Mouse (Mus musculus): ENCODE measurements around the gene Dnaic2. TPM values are rescaled to one million over a fixed set of nuclear protein-coding genes. Genes with fewer than 3 reads are reported as not detected.

Gene Dnaic2
- polyA plus RNA-seq, 1 experiment from 2014 or later = 0.62 TPM

DNA sequence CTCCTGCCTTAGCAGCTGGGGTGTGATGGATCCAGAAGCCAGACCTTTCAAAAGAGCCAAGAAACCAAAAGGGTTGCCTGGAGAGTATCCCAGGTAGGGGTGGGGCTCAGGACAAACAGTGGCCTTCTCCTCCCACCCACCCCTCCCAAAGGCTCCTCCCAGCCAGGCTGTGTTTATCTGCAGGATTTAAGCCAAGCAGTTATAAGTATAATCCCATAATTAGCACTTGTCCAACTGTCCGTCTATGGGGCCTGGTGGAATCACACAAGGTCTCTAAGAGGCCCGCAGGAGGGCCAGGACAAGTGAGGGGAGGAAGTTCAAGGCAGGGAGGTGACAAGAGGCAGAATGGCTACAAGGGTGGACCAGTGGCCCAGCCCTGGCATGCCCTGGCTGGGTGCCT lies 44.7 kb downstream of the Dnaic2 start:
- WGBS = 50% methylated on average over 2 of the region's 2 CpGs
- no peak overlapping the region for H3K4me2 ChIP-seq
- ATAC-seq (ENCODE audit: insufficient read depth, low FRiP score, low read depth) = no peak

DNA sequence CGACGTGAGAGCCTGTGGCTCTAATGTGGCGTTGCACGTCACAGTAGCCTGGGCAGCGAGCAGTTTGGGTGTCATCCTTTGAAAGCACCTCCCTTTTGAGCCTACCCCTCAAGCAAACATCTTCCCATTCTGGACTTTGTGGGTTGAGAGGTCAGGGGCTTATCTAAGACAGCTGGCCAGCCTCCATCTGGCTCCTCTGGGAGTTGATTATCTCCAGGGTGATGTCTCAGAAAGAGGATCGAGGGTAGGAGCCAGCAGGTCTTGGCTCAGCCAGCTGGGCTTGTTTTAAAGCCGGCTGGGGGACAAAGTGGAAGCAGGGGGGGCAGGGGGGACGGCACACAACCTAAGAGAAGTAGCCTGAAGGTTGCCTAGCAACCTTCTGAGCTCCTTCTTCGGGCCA lies 52.9 kb downstream of the Dnaic2 start:
- H3K4me3 ChIP-seq (replicated peaks) = no peak overlapping the region
- ATAC-seq (ENCODE audit: insufficient read depth, low FRiP score, low read depth) = no peak
- no peak overlapping the region for H3K4me2 ChIP-seq
- H3K27me3 ChIP-seq (replicated peaks) = peaks cover 8% of the 10 kb centered on the region
- H3K9me3 ChIP-seq = no peaks in the 10 kb centered on the region
- WGBS = 39% methylated on average over 9 of the region's 9 CpGs
- H3K9ac ChIP-seq = no peak overlapping the region
- no peak overlapping the region for H3K27ac ChIP-seq
- H3K36me3 ChIP-seq = no peaks in the 10 kb centered on the region
- no peaks in the 10 kb centered on the region for H3K4me1 ChIP-seq

More for the DNA sequence above, 44.7 kb downstream of the Dnaic2 start:
- Histone ChIP-seq H3K27ac (no peak overlapping the region), H3K9me3 (no peaks in the 10 kb centered on the region), H3K27me3 (replicated peaks) (peaks cover 3% of the 10 kb centered on the region; the same call in 1 of the 2 replicates), H3K9ac (no peak overlapping the region), H3K4me1 (no peaks in the 10 kb centered on the region), H3K36me3 (no peaks in the 10 kb centered on the region), H3K4me3 (replicated peaks) (no peak overlapping the region)

DNA sequence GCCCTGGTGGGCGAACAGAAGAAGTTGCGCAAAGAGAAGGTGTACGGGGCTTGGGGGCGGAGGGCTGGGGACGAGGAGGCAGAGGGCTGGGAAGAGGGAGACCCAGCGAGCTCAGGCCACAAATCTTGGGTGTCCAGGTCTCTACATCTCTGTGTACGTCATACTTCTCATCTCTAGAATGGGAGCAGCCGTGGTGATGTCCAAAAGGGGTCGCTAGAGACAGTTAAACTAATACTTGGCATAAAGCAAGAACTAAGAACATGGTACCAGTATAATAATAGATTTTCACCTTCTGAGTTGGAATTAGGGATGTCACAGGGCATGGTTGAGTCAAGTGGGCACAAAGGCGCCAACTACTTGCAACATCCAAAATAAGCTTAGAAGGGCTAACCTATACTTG lies 58.7 kb downstream of the Dnaic2 start:
- H3K4me2 ChIP-seq = peak overlapping the region; percentile 52
- WGBS = 44% methylated on average over 10 of the region's 10 CpGs
- no peak overlapping the region for H3K9ac ChIP-seq
- no peaks in the 10 kb centered on the region for H3K36me3 ChIP-seq
- no peaks in the 10 kb centered on the region for H3K9me3 ChIP-seq
- no peak overlapping the region for H3K4me3 ChIP-seq (replicated peaks)
- H3K4me1 ChIP-seq = peaks cover 11% of the 10 kb centered on the region
- H3K27ac ChIP-seq = no peak overlapping the region
- H3K27me3 ChIP-seq (replicated peaks) = peaks cover 51% of the 10 kb centered on the region
- ATAC-seq (ENCODE audit: insufficient read depth, low FRiP score, low read depth) = no peak

DNA sequence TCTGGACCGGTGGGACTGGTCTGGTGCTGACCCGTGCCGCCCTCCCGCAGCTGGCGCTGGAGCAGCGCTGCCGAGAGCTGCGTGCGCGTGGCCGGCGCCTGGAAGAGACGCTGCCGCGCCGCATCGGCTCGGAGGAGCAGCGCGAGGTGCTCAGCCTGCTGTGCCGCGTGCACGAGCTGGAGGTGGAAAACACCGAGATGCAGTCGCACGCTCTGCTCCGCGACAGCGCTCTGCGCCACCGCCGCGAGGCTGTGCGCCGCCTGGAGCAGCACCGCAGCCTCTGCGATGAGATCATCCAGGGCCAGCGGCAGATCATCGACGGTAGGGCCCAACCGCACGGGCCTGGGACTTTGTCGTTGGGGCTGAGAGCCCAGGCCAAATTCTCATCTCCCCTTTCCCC lies 59.1 kb downstream of the Dnaic2 start:
- Histone ChIP-seq H3K27ac (no peak overlapping the region), H3K4me1 (peaks cover 13% of the 10 kb centered on the region), H3K4me2 (peak overlapping the region; percentile 52), H3K9me3 (no peaks in the 10 kb centered on the region), H3K9ac (no peak overlapping the region), H3K4me3 (replicated peaks) (peak overlapping the region; percentile 26), H3K36me3 (no peaks in the 10 kb centered on the region), H3K27me3 (replicated peaks) (peaks cover 56% of the 10 kb centered on the region)
- no peak for ATAC-seq (ENCODE audit: insufficient read depth, low FRiP score, low read depth)
- WGBS = 3% methylated on average over 43 of the region's 43 CpGs

DNA sequence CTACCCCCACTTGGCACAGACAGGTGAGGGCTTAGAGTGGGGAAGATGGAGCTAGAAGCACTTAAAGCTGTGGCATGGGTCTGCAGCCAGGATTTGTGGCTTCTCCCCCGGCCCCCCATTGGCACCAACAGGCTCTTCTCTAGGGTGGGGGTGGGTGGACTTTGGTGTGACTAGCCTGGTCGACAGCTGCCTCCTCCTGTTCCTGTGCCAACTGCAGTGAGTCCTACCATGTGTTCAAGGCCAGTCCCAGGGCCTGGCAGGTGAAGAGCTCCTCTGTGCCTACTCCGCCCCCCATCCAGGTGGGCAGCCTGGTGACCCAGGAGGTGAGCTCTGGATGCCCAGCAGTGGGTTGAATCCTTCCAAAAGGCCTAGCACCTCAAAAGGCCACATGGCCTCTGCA lies 60.4 kb downstream of the Dnaic2 start:
- Histone ChIP-seq H3K27ac (no peak overlapping the region), H3K4me3 (replicated peaks) (no peak overlapping the region), H3K27me3 (replicated peaks) (peaks cover 69% of the 10 kb centered on the region), H3K4me2 (no peak overlapping the region), H3K9ac (no peak overlapping the region), H3K9me3 (no peaks in the 10 kb centered on the region), H3K36me3 (no peaks in the 10 kb centered on the region), H3K4me1 (peaks cover 24% of the 10 kb centered on the region)
- 82% methylated on average over 3 of the region's 3 CpGs for WGBS
- no peak for ATAC-seq (ENCODE audit: insufficient read depth, low FRiP score, low read depth)

DNA sequence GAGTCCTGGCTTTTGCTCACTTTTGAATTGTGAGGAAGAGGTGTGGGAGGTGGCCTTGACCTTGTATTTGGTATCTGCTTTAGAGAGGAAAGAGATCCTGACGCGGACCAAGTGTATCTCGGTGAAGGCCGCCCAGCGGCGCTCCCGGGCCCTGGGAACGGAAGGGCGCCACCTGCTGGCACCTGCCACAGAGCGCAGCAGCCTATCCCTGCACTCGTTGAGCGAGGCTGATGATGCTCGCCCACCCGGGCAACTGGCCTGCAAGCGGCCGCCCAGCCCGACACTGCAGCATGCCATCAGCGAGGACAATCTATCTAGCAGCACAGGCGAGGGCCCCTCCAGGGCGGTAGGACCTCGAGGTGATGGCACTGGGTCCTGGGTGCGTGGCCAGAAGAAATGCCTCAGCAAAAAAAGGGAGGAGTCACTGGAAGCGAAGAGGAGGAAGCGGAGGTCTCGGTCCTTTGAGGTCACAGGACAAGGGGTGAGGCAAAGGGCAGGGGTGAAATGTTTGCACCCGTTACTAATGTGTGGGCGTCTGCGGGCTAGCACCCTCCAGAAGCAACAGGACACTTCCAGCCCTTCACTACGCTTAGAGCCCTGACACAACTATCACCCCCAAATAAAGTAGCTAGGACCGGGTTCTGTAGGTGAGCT lies 62.0 kb downstream of the Dnaic2 start:
- ATAC-seq (ENCODE audit: insufficient read depth, low FRiP score, low read depth) = 0 out of 2 replicates have a peak, but pooled peaks have one; percentile 32
- Histone ChIP-seq H3K4me2 (peak overlapping the region; percentile 41), H3K36me3 (no peaks in the 10 kb centered on the region)

DNA sequence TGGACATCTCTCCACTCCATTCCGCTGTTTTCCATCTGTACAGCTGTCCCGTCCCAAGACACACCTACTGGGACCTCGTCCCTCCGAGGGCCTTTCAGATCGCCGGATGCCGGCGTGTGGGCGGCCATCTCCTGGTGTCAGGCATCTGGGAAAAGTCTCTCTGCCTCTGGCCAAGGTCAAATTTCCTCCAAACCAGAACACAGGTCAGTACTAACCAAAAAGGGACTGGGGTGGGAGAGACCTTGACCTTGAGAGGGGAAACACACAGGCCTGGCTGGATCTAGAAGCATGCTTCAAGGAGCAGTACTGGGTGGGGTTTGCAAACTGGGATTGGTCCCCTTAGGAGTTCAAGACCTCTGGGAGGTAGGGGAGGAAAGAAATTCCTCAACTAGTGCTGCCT lies 62.5 kb downstream of the Dnaic2 start:
- peaks cover 81% of the 10 kb centered on the region for H3K27me3 ChIP-seq (replicated peaks)
- no peak overlapping the region for H3K4me2 ChIP-seq
- no peak for ATAC-seq (ENCODE audit: insufficient read depth, low FRiP score, low read depth)
- H3K27ac ChIP-seq = no peak overlapping the region
- H3K36me3 ChIP-seq = no peaks in the 10 kb centered on the region
- no peaks in the 10 kb centered on the region for H3K9me3 ChIP-seq
- 53% methylated on average over 9 of the region's 9 CpGs for WGBS
- no peak overlapping the region for H3K4me3 ChIP-seq (replicated peaks)
- peaks cover 24% of the 10 kb centered on the region for H3K4me1 ChIP-seq
- no peak overlapping the region for H3K9ac ChIP-seq

More for the DNA sequence above, 62.0 kb downstream of the Dnaic2 start:
- H3K27ac ChIP-seq = no peak overlapping the region
- peaks cover 83% of the 10 kb centered on the region for H3K27me3 ChIP-seq (replicated peaks)
- WGBS = 9% methylated on average over 30 of the region's 30 CpGs
- no peaks in the 10 kb centered on the region for H3K9me3 ChIP-seq
- H3K9ac ChIP-seq = no peak overlapping the region
- H3K4me3 ChIP-seq (replicated peaks) = no peak overlapping the region
- peaks cover 24% of the 10 kb centered on the region for H3K4me1 ChIP-seq

DNA sequence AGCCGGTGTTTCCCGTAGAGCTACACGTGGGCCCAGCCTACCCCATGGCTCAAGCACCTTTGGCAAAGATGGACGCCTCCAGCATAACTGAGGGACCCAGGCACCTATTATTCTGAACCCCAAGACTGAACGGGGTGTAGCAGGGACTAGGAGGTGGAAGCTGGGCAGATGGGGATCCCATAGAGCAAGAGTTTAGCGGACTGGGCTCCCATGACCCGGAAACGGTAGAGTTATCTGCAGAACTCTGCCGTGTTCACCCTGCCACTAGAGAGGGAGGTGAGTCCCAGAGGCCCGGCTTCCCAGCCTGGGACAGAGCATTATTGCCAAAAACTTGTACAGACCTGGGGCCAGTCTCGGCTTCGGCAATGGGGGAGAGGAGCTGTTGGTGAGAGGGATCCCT lies 63.0 kb downstream of the Dnaic2 start:
- H3K27me3 ChIP-seq (replicated peaks) = peaks cover 76% of the 10 kb centered on the region
- H3K4me1 ChIP-seq = peaks cover 27% of the 10 kb centered on the region
- WGBS = 74% methylated on average over 12 of the region's 12 CpGs
- H3K4me2 ChIP-seq = no peak overlapping the region
- ATAC-seq (ENCODE audit: insufficient read depth, low FRiP score, low read depth) = no peak
- no peaks in the 10 kb centered on the region for H3K36me3 ChIP-seq
- no peak overlapping the region for H3K9ac ChIP-seq
- no peak overlapping the region for H3K4me3 ChIP-seq (replicated peaks)
- H3K27ac ChIP-seq = no peak overlapping the region
- H3K9me3 ChIP-seq = no peaks in the 10 kb centered on the region

DNA sequence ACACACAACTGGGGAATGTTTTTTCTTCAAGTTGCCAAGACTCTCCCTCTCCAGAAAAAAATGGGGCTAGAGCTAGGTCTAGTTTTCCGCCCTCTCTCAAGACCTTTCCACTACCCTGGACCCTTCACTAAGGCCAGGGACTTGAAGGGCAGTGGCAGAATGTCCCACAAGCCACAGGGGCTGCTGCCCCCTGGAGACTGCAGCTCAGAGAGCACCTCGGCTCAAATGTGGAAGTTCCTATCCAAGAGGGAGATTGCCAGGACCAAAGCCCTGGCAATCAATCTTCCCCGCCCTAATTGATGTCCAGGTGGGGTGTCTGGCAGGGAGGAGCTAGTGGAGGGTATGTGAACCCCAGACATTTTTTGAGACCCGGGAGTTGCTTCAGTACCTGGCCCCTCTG lies 63.6 kb downstream of the Dnaic2 start:
- Histone ChIP-seq H3K27me3 (replicated peaks) (peaks cover 69% of the 10 kb centered on the region), H3K4me1 (peaks cover 30% of the 10 kb centered on the region), H3K9me3 (no peaks in the 10 kb centered on the region), H3K4me2 (no peak overlapping the region), H3K4me3 (replicated peaks) (no peak overlapping the region), H3K9ac (no peak overlapping the region), H3K36me3 (no peaks in the 10 kb centered on the region), H3K27ac (no peak overlapping the region)
- 23% methylated on average over 4 of the region's 4 CpGs for WGBS
- ATAC-seq (ENCODE audit: insufficient read depth, low FRiP score, low read depth) = no peak

DNA sequence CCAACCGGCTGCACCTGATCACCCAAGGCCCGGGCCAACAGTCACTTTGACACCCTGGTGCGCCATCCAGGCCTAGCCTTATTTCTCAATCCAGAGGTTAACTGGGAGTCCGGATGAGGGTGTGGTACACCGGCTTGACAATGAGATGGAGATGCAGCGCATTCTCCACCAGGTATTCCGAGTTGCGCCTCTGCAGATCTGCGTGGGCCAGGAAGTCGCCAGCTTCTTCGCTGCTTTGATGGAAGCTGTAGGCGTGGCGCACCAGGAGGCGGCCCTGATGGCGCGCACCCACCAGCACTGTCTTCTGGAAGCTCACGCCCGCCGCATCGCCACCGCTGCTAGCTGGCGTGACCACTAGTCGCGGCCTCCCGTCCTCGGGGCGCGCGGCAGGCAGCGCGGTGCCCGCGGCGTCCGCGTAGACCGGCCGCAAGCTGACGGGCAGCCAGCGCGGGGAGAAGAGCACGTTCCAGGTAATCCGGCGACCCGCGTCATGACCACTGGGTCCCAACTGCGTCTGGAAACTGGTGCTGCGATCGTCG lies 64.2 kb downstream of the Dnaic2 start:
- peak overlapping the region; percentile 43 for H3K4me3 ChIP-seq (replicated peaks)
- ATAC-seq (ENCODE audit: insufficient read depth, low FRiP score, low read depth) = no peak
- peak overlapping the region; percentile 90 for H3K4me2 ChIP-seq
- no peak overlapping the region for H3K27ac ChIP-seq
- no peaks in the 10 kb centered on the region for H3K9me3 ChIP-seq
- peaks cover 29% of the 10 kb centered on the region for H3K4me1 ChIP-seq
- peaks cover 64% of the 10 kb centered on the region for H3K27me3 ChIP-seq (replicated peaks)
- 2% methylated on average over 50 of the region's 50 CpGs for WGBS
- peak overlapping the region; percentile 6; the same call in 1 of the 2 replicates for H3K9ac ChIP-seq
- H3K36me3 ChIP-seq = no peaks in the 10 kb centered on the region

DNA sequence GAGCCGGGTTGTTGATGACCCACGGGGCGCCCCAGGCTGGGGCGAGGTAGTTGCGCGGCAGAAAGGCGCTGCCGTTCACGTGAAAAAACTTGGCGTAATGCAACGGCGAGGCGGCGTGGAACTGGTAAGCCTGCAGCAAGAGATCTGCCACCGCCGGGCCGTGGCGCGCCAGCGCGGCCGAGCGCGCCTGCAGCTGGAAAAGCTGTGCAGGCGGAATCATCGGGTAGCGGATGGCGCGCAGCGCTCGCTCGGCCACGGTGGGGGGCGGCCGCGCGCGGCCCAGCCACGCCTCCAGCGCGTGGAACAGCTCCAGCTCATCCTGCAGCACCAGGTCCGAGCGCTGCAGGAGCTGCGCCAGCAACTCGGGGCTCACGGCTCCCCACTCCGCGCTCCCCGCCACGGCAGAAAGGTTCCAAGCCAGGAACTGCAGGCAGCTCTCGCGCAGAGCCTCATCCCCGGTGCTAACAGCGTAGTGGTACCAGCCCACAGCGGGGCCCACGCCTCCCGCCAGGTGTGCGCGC lies 64.7 kb downstream of the Dnaic2 start:
- ATAC-seq (ENCODE audit: insufficient read depth, low FRiP score, low read depth) = no peak
- no peaks in the 10 kb centered on the region for H3K36me3 ChIP-seq
- H3K4me2 ChIP-seq = peak overlapping the region; percentile 90
- WGBS = under 1% methylated on average over 56 of the region's 59 CpGs
- H3K4me3 ChIP-seq (replicated peaks) = peak overlapping the region; percentile 43
- peak overlapping the region; percentile 6; the same call in 1 of the 2 replicates for H3K9ac ChIP-seq
- peaks cover 27% of the 10 kb centered on the region for H3K4me1 ChIP-seq
- H3K27ac ChIP-seq = no peak overlapping the region
- no peaks in the 10 kb centered on the region for H3K9me3 ChIP-seq
- H3K27me3 ChIP-seq (replicated peaks) = peaks cover 60% of the 10 kb centered on the region

DNA sequence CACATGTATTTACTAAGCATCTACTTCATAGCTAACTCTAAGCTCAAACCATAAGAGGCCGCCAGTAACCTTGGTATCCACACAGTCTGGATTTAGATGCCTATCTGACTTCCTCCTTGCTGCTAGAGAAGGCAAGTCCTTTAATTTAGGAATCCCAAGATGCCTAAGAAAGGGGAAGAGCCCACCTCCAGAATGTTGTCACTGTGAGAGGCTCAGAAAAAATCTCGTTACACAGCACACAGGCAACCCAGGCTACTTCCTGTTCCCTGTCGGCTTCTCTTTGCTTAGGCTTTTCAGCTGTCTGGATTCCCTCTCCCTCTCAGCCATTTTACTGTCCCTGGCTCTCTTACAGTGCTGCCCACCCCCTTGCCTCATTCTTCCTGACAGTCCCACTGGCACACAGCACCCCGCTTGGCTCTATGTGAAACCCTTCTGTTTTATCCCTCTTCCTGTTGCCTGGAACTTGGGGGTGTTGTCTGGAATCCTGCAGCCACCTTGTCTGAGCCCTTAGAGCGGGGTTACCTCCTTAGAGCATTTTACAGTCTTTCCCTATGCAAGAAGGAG lies 65.8 kb downstream of the Dnaic2 start:
- Histone ChIP-seq H3K9ac (no peak overlapping the region), H3K4me2 (no peak overlapping the region), H3K27me3 (replicated peaks) (peaks cover 51% of the 10 kb centered on the region), H3K4me1 (peaks cover 27% of the 10 kb centered on the region), H3K36me3 (no peaks in the 10 kb centered on the region), H3K27ac (no peak overlapping the region), H3K9me3 (no peaks in the 10 kb centered on the region), H3K4me3 (replicated peaks) (no peak overlapping the region)
- no peak for ATAC-seq (ENCODE audit: insufficient read depth, low FRiP score, low read depth)
- 56% methylated on average over 5 of the region's 5 CpGs for WGBS

Measured in stomach, embryonic 15.5 days (tissue).